Mouse (Mus musculus) c-Kit-positive CD71-positive TER-119-positive erythroid progenitor cells, embryonic 14.5 days (primary cell): Measurements from ENCODE around the gene Dynll1.
A peak's percentile ranks its signal among the peaks of the same experiment; 100 is the strongest.
"Not testable (repeated sequence)": the region's sequence is repeated elsewhere in the genome, so short reads cannot be mapped to it uniquely, and the experiment has no call there.

ENCODE experiments used
- DNase-seq: peaks from one replicate; pipeline ENCODE4 v3.0.0-alpha.2; 2013; ENCODE audit warnings: low spot score

The Dynll1 gene

DNA sequence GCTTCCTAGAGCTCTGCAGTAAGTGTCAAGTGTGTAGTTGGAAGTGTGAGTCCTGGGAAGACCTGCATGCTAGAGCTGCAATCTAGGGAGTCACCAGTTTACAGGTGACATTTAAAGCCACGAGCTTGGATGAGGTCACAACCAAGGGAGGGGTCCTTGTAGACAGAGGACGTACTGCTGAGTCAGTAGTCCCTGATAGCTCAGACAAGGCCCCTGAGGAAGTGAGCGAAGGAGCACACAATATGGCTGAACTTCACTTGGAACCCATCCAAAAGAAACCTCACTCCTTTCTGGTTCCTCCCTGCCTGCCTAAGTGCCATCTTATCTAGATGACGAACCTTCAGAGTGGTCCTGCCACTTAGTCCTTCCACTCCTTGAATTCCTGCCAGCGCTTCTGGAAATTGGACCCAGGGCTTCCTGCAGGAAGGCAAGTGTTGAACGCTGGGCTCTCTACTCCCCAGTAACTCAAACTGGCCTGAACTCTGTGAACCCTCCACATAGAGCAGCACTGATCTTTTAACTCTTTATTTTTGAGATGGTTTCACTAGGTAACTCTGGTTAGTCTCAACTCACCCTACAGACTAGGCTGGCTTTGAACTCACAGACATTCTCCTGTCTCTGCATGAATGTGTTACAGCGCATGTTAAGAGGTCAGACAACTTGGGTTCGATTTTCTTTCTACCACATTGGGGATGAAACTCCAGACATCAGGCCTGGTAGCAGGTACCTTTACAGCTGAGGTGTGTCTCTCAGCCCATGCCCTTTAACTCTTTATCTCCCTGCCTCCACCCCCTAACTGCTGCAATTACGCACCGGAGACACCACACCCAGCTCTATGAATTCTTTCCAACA lies 12.2 kb upstream of the Dynll1 start:
- no peak for DNase-seq

DNA sequence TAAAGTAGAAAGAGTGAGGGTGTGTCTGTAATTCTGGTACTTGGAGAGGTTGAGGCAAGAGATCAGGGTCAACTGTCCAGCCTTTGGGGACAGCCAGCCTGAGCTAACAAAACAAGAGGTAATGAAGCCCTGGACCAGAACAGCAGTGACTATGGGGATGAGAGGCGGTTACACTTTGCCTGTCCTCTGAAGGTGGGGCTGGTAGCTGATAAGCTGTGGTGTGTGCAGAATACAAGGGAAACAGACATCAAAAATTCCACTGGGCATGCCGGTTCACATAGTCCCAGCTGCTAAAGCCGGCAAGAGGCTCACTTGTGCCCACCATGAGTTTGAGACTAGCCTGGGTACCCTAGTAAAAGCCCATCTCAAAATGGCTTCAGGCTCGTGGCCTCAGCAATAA lies 11.6 kb upstream of the Dynll1 start:
- no peak for DNase-seq

DNA sequence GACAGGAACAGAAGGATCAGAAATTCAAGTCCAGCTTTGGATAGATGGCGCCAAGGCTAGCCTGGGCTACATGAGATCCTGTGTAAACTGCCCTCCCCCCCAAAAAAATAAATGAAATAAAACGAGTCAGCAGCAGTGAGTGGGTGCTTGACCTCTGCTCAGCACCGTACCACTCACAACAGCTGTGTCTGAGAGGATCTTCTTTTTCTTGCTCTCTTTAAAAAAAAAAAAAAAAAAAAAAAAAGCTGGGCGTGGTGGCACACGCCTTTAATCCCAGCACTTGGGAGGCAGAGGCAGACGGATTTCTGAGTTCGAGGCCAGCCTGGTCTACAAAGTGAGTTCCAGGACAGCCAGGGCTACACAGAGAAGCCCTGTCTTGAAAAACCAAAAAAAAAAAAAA lies 1.4 kb upstream of the Dynll1 start:
- not testable (repeated sequence) for DNase-seq

DNA sequence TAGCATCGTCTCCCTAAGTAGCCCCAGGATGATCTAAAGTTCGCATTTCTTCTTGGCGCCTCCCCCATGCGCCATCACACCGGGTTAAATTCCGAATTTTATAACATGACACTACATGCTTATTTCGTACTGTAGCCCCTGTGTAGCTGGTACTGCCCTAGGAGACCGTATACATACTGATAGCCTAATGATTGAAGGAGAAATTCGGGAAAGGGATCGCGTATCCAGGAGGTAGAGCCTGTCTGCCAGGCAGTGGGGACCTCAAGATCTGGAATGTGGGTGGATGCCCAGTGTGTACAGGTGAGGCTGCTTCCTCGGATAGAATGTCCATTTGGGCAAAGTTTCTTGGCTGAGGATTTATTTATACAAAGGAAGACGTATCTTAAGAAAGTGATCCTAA lies 816 bp upstream of the Dynll1 start:
- DNase-seq, result no peak

DNA sequence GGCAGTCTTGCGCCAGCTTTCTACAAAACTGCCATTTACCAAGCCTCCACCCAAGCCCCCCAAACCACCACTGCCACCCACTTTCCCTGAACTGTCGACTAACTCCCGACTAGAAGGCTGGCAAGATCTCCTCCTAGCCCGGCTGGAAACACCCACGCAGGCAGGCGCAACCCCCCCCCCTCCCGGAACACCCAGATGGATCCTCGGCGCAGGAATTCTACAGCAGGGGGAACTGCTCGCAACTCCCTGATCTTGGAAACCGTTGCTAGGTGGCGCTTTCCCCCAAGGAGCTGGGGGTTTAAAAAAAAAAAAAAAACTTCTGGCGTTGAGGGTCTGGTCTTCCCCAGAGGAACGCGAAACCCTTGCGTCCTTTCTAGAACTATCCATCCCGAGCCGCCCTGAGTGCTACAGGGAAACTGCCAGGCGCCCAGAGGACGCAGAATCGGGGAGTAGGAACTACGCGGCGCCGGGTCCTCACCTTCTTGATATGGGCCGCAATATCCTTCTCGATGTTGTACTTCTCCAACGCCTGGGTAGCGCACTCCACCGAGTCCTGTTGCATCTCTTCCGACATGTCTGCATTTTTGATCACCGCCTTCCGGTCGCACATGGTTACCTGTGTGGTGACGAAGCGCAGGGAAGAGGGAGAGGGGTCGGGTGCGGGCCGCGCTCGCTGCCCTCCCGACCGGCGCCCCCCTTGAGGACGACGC lies 609 bp downstream of the Dynll1 start:
- DNase-seq, result no peak

DNA sequence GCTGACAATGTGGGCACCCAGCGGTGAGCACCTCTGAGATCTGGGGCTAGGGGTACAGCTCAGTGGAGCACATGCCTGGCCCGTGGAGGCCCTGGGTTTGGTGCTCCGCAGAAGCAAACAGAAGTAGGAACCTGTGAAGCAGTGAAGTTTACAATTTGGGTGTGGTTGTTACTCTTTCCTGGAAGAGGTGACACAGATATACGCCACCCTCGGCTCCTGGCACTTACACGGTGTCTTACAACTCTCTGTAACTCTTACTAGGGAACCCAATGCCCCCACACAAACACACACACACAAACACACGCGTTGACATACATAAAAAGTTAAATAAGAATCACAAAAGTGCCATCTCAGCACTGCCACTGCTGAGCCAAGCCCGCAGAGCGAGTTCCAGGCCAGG lies 4.5 kb downstream of the Dynll1 start:
- DNase-seq, result no peak

DNA sequence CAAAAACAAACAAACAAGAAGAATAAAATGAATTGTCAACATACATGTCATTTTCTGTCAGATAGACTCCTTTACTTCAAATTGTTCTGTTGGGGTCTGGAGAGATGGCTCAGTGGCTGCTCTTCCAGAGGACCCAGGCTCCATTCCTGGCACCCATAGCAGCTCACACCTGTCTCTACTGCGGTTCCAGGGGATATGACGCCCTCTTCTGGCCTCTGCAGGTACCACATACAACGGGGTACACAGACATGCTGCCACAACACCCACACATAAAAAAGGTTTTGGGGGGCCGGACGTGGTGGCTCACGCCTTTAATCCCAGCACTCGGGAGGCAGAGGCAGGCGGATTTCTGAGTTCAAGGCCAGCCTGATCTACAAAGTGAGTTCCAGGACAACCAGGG lies 6.6 kb downstream of the Dynll1 start:
- no peak for DNase-seq

DNA sequence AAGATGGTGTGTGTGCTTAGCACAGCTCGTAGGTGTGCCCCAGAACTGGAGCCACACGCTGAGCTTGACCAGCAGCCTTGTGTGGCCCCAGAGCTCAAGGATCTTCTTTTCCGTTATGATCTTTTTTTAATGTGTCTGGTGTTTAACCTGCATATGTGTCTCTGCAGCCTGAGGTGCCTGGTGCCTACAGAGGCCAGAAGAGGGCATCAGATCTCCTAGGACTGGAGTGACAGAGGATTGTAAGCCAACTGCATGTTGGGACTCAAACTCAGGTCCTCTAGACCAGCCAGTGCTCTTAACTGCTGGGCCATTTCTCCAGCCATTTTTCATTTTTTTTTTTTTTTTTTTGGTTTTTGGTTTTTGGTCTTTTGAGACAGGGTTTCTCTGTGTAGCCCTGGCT lies 16.1 kb downstream of the Dynll1 start:
- DNase-seq, result no peak

DNA sequence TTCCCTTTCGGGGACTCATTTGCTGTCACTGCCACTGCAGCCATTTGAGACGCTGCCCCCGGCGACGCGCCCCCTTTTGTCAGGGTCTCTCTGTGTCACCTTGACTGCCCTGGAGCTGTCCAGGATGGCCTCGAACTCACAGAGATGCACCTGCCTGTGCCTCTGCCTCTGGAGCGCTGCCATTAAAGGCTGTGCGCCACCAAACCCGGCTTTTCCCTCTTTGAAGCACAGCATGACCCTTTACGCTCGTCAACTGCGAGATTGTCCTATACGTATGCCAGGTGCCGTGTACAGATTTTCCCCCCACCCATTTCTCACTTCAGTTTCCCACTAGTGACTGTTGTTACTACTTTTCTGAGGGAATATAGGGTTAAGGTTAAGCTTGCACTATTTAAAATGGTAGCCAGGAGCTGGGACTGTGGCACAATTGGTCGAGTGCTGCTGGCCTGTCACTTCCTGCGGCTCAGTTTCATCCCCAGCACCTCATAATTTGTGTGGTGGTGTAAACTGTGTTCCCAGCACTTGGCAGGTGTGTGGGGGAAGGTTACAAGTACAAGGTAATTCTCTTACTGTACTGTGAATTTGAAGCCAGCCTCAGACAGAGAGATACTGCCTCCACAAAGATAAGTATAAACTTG lies 20.6 kb downstream of the Dynll1 start:
- no peak for DNase-seq

DNA sequence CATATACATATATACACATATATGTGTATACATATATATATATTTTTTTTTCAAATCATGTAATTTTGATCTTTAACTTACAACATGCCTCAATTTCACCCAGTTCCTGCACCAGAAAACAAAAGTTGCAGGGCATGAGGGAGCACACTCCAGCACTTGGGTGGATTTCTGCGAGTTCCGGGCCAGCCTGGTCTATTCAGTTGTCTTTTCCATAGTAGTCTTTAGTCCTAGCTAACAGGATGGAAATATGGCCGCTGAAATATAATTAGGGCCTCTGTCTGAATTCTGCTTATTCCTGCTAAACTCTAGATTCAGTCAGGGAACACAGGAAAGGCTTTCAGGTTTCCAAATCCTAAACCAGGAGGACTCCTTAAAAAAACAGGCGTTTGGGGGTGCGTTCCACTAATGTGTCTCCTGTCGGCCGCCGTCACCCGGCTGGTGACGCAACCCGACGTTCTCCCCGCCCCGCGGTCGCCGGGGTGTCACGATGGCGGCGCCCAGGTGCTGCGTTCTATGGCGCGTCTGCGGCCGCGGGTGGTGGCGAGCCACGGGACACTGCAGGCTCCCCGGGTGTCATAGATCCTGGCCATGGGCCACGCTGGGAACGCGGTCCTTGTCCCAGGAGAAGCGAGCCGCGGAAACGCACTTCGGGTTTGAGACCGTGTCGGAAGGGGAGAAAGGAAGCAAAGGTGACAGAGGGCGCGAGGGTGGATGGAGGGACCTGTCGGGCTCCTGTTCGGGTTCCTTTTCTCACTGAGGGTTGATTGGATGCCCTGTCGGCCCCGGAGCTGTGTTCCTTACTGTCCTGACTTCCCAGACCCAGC lies 21.4 kb downstream of the Dynll1 start, which contains the start of gene Coq5:
Coq5 (plus strand) TSS at position 441 of the 824 bp plus-strand sequence.
- peak; percentile 81 for DNase-seq

DNA sequence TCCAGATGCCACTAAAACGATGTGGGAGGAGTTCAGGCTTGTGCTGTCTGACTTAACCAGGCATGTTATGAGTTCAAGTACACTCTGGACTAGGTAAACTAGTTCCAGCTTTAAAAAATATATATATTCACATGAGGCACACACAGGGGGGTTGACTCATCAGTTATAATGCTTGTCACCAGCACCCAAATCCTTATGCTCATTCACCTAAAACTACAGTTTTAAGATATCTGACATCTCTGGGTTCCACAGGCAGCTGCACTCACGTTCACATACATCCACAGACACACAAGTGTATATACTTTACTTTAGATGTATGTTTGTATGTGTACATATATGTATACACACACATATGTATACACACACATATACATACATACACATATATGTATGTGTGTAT lies 22.0 kb downstream of the Dynll1 start:
- no peak for DNase-seq

DNA sequence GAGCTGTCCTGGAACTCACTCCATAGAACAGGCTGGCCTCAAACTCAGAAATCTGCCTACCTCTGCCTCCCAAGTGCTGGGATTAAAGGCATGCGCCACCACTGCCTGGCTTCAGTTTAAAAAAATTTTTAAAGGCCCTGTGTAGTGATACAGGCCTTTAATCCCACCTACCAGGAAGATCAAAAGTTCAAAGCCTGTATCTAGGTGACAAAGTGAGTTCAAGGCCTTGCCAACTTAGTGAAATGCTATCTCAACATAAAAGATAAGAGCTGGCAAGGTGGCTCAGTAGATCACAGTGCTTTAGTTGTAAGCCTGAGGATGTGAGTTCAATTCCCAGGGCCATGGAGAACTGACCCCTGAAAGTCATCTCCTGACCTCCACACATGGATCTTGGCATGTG lies 22.7 kb downstream of the Dynll1 start:
- DNase-seq, result no peak

DNA sequence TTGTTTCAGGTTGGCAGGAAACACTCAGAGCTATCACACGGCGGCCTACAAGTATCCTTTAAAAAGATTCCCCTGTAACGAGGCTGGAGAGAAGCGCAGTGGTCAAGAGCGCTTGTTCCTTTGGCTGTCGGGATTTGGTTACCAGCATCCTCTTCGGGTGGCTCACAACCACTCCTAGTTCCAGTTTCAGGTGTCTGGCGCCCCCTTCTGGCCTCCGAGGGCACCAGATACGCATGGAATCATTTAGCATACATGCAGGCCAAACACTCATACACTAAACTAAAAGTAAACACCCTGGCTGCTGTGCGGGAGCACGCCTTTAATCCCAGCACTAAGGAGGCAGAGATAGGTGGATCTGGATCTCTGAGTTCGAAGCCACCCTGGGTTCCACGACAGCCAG lies 24.8 kb downstream of the Dynll1 start:
- no peak for DNase-seq

DNA sequence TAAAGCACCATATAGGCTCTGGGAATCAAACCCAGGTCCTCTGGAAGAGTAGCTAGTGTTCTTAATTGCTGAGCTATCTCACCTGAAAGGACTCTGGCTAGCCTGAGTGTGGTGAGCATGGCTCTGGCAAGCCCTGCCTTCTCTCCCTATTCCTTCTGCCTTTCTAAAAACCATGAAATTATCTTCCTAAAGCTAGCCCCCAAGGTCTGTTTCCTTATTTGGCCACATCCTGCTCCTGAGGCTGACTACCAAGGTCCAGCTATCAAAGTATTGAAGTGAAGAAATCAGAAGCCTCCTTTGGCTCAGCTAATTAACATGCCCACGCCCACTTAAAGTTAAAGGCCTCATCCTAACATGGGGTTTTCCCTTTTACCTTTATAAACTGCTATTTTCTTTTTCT lies 26.0 kb downstream of the Dynll1 start:
- no peak for DNase-seq

DNA sequence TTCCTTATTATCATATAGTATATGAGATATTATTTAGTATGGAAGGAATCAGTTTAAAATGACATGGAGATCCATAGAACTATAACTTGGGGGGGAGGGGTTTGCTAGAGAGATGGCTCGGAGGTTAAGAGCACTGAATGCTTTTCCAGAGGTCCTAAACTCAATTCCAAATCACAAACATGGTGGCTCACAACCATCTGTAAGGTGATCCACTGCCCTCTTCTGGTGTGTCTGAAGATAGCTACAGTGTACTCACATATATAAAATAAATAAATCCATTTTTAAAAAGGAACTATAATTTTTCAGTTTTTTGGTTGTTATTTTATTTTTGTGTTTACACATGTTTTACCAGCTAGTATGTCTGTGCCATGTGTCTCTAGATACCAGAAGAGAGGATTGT lies 26.4 kb downstream of the Dynll1 start:
- no peak for DNase-seq

DNA sequence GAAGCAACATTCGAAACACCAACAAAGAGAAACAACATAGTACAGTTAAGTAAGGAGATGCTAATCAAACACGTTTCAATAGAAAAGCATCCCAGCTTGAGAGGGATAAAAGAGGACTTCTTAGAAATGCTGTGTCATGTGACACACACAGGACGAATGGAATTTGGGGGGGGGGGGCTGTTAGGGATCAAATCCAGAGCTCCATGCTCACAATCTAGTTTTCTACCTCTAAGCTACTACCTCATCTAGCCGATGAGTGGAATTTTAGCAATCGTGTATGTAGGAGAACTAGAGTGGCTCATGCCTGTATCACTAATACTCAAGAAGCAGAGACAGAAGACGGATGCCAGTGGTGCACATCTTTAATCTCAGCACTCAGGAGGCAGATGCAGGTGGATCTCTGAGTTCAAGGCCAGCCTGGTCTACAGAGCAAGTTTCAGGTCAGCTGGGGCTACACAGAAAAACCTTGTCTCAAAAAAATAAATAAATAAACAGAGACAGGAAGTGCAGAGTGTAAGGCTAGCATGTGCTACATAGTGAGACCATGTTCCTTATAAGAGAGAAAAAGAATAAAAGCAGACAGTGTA lies 27.2 kb downstream of the Dynll1 start:
- DNase-seq, result no peak

DNA sequence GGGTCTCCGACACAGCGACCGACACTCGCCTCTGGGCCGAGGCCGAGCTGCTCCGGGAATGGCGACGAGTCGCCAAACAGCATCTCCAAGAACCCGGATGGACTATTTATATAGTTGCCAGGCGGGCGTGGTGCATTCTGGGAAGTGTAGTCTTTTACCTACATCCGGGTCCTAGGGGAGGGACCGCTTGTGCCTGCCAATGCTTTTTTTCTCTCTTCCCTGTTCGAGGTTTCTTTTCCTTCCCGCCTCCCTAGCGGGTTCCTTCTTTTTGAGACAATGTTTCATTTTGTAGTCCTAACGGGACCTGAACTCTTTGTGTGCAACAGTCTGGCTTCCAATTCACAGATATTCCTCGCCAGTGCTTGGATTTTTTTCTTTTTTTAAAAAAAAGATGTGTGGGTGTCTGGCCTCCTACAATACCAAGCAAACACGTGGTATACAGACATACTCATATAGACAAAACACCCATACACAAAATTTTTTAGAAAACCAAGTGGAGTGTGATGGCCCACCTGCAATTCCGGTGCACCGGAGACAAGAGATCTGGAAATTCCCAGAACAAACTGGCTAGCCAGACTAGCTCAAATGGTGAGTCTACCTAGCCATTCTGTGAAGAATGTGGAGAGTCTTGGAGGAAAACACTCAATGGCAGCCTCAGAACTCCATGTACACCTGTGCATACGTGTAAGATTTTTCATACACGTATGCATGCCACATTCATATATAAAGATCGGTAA lies 27.8 kb downstream of the Dynll1 start, which contains the start of gene Rnf10:
Rnf10 (minus strand) TSS at position 87 of the 737 bp plus-strand sequence.
- DNase-seq, result peak; percentile 98

DNA sequence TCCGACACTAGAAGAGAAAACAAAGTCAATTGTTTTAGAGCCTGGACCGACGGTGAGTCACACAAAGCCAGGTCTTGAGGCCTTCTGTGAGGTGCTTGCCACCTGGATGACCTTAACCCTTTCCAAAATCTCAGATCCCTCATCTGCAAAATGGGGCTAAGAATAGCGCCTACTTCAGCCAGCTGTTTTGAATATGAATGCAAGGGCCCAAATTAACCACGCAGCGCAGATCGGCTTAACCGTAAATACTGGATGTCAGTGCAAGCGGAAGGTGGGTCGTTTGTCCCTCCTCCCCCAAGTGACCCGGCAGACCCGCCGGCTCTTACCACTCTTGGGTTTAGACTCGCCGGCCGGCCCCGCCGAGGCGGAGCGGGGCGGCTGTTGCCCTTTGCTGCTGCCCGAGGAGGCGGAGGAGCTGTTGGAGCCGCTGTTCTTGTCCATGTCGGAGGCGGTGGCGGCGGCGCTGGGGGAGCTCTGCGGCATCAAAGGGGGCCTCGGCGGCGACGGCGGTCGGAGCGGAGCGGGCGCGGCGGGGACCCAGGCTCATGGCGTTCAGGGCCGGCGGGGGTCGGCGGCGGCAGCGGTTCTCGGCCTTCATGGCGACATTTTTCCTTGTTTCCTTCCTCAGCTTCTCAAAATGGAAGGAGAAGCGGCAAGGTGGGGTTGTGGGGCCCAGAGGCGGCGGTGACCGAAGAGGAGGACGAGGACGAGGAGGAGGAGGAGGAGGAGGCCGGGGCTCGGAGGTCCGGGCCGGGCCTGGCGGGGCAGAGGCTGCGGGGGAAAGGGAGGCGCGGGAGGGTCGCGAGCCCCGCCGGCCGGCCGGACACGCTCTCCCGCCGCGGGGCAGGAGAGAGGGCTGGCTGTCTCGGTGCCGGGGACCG lies 28.6 kb downstream of the Dynll1 start:
- DNase-seq, result no peak

DNA sequence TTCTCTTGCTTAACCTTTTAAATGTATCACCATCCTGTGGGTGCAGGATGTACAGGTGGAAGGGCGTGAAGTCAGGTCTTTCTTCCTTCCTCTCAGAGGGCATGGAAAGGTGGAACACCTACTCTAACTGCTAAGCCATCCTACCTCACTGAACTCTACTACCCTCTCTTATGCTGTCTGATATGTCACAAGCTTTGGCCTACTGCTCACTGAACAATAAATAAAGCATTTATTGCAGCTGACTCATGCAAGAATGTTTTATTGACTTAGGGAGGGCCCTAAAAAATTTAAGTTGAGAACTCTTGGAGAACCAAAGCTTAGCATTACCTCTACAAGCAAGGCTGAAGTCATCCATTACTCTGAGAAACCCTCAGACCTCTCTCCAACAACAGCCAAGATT lies 30.8 kb downstream of the Dynll1 start:
- no peak for DNase-seq

DNA sequence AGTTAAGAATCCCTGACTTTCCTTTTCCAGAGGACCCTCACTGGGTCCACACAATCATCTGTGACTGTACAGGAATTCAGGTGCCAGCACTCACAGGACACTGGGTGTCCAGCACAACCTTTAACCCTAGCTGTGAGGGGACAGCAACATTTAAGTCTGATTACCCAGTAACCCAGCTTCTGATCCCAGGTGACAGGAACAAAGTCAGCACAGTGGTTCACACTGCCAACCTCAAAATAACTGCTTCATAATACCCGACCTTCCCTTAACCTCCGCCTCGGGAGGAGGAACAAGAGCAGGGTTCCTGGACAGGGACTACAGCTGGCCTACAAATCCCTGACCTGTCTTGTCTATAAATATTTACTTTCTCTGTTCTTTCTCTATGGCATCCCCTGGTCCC lies 32.5 kb downstream of the Dynll1 start:
- DNase-seq, result no peak
